ENCODE assay signal across 18 mouse cellular contexts in the genomic region with DNA sequence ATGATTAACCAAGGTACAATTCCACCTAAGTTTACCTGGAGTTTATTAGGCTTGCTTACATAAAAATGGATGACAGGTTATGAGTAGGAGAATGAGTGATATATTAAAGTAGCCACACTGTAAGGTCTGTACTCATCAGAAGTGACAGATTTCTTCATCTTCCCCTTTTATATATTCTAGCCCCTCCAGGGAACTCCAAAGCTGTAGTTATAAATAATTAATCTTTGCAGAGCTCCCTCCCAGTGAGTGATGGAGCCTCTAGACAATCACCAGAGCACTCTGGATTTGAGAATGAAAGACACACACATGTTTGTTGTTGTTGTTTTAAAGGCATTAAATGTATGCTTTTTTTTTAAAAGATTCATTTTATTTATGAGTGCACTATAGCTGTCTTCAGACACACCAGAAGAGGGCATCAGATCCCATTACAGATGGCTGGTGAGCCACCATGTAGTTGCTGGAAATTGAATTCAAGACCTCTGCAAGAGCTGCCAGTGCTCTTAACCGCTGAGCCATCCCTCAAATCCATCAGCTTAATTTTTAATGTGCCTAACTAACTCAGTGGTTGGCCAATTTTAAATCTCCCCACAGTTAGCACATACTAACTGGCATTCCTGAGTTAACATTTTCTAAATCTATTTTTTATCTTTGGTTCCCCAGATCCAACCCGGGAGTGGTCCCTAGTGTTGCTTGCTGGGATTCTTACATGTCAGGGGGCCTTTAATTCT.
DNase-seq lines count a peak whose midpoint lies in the region; ATAC-seq and TF ChIP-seq lines count a peak whose summit lies in the region.
"Had no signal": no experiment of that assay in that cellular context is flagged by ENCODE, and none has a peak within 500 bp of the region (broad histone marks: within the 10 kb centered on the region; RNA-seq: fewer than 3 reads in every experiment).

No protein-coding gene starts in this region.

- ATAC-seq in midbrain, embryonic 15.5 days (replicated peaks), result peak; percentile 63
- ATAC-seq: forebrain, embryonic 15.5 days had no signal

- peak; percentile 76 for DNase-seq in kidney, adult 9 months
- DNase-seq in kidney, postnatal 4 days, result no peak
- no peak for DNase-seq in layer of hippocampus, adult 2 months (ENCODE audit: low spot score in 2 of 2)
- no peak for DNase-seq in layer of hippocampus, postnatal 10 days (ENCODE audit: low spot score in 2 of 2)
- DNase-seq in midbrain, embryonic 10.5 days (ENCODE audit: low spot score), result no peak
- DNase-seq: adrenal gland, adult 2 months; adrenal gland, postnatal 36 days; cerebellum, adult 2 months; cerebellum, postnatal 10 days; gastrocnemius, postnatal 36 days; heart, adult 11 months; heart, postnatal 14 days had no signal

- H3K4me3 ChIP-seq in layer of hippocampus, adult 2 months, result no peak overlapping the region
- no peak overlapping the region for H3K4me3 ChIP-seq in midbrain, embryonic 15.5 days
- no peak overlapping the region for H3K4me3 ChIP-seq in midbrain, embryonic 10.5 days
- H3K4me3 ChIP-seq: embryonic facial prominence, embryonic 12.5 days; forebrain, embryonic 15.5 days; heart, embryonic 15.5 days; hindbrain, embryonic 13.5 days had no signal

- TF ChIP-seq CTCF in layer of hippocampus, adult 2 months (conservative IDR thresholded peaks at IDR 0.05), result peak; percentile 42

- H3K9ac ChIP-seq in midbrain, embryonic 15.5 days, result no peak overlapping the region
- H3K9ac ChIP-seq: embryonic facial prominence, embryonic 12.5 days; forebrain, embryonic 15.5 days; heart, embryonic 15.5 days; hindbrain, embryonic 13.5 days had no signal

- no peaks in the 10 kb centered on the region for H3K27me3 ChIP-seq in midbrain, embryonic 15.5 days (replicated peaks)
- H3K27me3 ChIP-seq in midbrain, embryonic 10.5 days (ENCODE audit: low read depth, poor library complexity, severe bottlenecking), result no peaks in the 10 kb centered on the region
- H3K27me3 ChIP-seq: embryonic facial prominence, embryonic 12.5 days; forebrain, embryonic 15.5 days; heart, embryonic 15.5 days; hindbrain, embryonic 13.5 days had no signal

- 74% methylated on average over 2 of the region's 2 CpGs for WGBS in midbrain, embryonic 15.5 days
- 83% methylated on average over 2 of the region's 2 CpGs for WGBS in midbrain, embryonic 10.5 days

- H3K4me1 ChIP-seq in midbrain, embryonic 15.5 days, result no peaks in the 10 kb centered on the region
- H3K4me1 ChIP-seq in midbrain, embryonic 10.5 days, result no peaks in the 10 kb centered on the region
- H3K4me1 ChIP-seq: embryonic facial prominence, embryonic 12.5 days; forebrain, embryonic 15.5 days; heart, embryonic 15.5 days; hindbrain, embryonic 13.5 days had no signal

- H3K27ac ChIP-seq in layer of hippocampus, adult 2 months, result no peak overlapping the region
- no peak overlapping the region for H3K27ac ChIP-seq in midbrain, embryonic 15.5 days
- H3K27ac ChIP-seq in midbrain, embryonic 10.5 days (replicated peaks), result no peak overlapping the region
- H3K27ac ChIP-seq: embryonic facial prominence, embryonic 12.5 days; forebrain, embryonic 15.5 days; heart, embryonic 15.5 days; hindbrain, embryonic 13.5 days had no signal

- H3K36me3 ChIP-seq in midbrain, embryonic 15.5 days (replicated peaks), result no peaks in the 10 kb centered on the region
- H3K36me3 ChIP-seq in midbrain, embryonic 10.5 days, result no peaks in the 10 kb centered on the region
- H3K36me3 ChIP-seq: embryonic facial prominence, embryonic 12.5 days; forebrain, embryonic 15.5 days; heart, embryonic 15.5 days; hindbrain, embryonic 13.5 days had no signal

- no peak overlapping the region for H3K4me2 ChIP-seq in midbrain, embryonic 15.5 days
- H3K4me2 ChIP-seq: embryonic facial prominence, embryonic 12.5 days; forebrain, embryonic 15.5 days; heart, embryonic 11.5 days; heart, embryonic 15.5 days; hindbrain, embryonic 13.5 days had no signal

- H3K9me3 ChIP-seq in midbrain, embryonic 15.5 days, result no peaks in the 10 kb centered on the region
- H3K9me3 ChIP-seq in midbrain, embryonic 10.5 days (replicated peaks), result no peaks in the 10 kb centered on the region
- H3K9me3 ChIP-seq: embryonic facial prominence, embryonic 12.5 days; forebrain, embryonic 15.5 days; heart, embryonic 15.5 days; hindbrain, embryonic 13.5 days had no signal
